In the genomic region with DNA sequence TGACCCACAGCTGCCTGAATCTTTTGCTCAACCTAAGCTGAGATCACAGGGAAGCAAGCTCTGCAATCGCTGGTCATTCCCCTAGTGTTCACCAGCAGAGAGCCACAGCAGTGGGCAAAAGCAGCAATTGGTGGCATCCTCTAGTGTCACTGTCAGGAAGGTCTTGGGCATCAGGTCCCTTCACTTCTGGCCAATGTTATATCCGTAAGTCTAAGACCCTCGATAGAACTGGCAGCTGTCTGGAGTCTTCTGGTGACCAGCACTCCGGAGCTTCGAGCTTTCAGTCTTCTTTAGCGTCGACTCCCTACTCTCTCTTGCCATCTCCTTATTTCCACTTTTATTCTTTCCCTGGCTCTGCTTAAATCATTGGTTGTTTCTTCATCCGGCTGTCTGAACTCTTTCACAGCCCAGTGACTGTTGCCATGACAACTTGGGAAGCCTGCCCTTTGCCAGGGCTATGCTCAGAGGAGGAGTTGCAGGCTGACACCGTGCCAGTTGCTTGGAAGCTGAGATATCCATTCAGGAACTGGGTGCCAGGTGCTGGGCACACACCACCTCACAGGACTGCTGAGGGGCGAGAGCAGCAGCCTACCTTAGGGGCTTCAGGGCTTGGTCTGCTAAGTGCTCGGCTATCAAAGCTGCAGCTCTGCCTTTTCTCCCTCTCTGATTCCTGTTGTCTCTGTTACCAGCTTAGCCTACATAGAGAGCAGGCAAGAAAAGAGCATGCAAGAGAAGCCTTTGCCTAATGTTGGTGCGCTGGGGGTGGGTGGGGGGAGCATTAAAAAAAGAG, we compare ENCODE assay signal across 10 mouse cellular contexts. TPM values are rescaled to one million over a fixed set of nuclear protein-coding genes. Genes with fewer than 3 reads are reported as not detected.
A peak's percentile ranks its signal among the peaks of the same experiment; 100 is the strongest.
DNase-seq lines count a peak whose midpoint lies in the region; ATAC-seq lines count a peak whose summit lies in the region.
"Had no signal": no experiment of that assay in that cellular context is flagged by ENCODE, and none has a peak within 500 bp of the region (broad histone marks: within the 10 kb centered on the region; RNA-seq: fewer than 3 reads in every experiment).

No protein-coding gene starts in this region.

- no peaks in the 10 kb centered on the region for H3K9me3 ChIP-seq in forebrain, embryonic 16.5 days (ENCODE audit: control insufficient read depth, low read length)
- no peaks in the 10 kb centered on the region for H3K9me3 ChIP-seq in hindbrain, embryonic 12.5 days (replicated peaks)
- no peaks in the 10 kb centered on the region for H3K9me3 ChIP-seq in lung, embryonic 15.5 days

- 10% methylated on average over 12 of the region's 12 CpGs for WGBS in forebrain, embryonic 16.5 days
- 36% methylated on average over 12 of the region's 12 CpGs for WGBS in hindbrain, embryonic 12.5 days
- WGBS in lung, embryonic 15.5 days = 30% methylated on average over 12 of the region's 12 CpGs

- H3K4me2 ChIP-seq in forebrain, embryonic 16.5 days (ENCODE audit: low read length) = peak overlapping the region; percentile 55
- peak overlapping the region; percentile 54 for H3K4me2 ChIP-seq in hindbrain, embryonic 12.5 days (replicated peaks)
- H3K4me2 ChIP-seq in lung, embryonic 15.5 days = peak overlapping the region; percentile 64

- no peaks in the 10 kb centered on the region for H3K36me3 ChIP-seq in forebrain, embryonic 16.5 days (ENCODE audit: control insufficient read depth, insufficient read depth)
- H3K36me3 ChIP-seq in hindbrain, embryonic 12.5 days = peaks cover 6% of the 10 kb centered on the region; the same call in 1 of the 2 replicates
- H3K36me3 ChIP-seq in lung, embryonic 15.5 days = 0 out of 2 replicates have a peak, but pooled peaks cover 5% of the 10 kb centered on the region

- H3K27ac ChIP-seq in forebrain, embryonic 16.5 days (ENCODE audit: low read length) = peak overlapping the region; percentile 58
- peak overlapping the region; percentile 73 for H3K27ac ChIP-seq in hindbrain, embryonic 12.5 days
- peak overlapping the region; percentile 63 for H3K27ac ChIP-seq in lung, embryonic 15.5 days

- H3K4me1 ChIP-seq in forebrain, embryonic 16.5 days (replicated peaks; ENCODE audit: control insufficient read depth, insufficient read depth, low read length) = peaks cover 26% of the 10 kb centered on the region
- H3K4me1 ChIP-seq in hindbrain, embryonic 12.5 days = peaks cover 28% of the 10 kb centered on the region
- H3K4me1 ChIP-seq in lung, embryonic 15.5 days = peaks cover 25% of the 10 kb centered on the region

- ATAC-seq in forebrain, embryonic 16.5 days = peak; percentile 75
- ATAC-seq in hindbrain, embryonic 12.5 days (ENCODE audit: low FRiP score) = peak; percentile 75
- ATAC-seq in lung, embryonic 15.5 days (ENCODE audit: borderline replicate concordance, extremely low read depth, low FRiP score, low TSS enrichment) = peak; percentile 57; the same call in 1 of the 2 replicates

- DNase-seq in 3134 (ENCODE audit: extremely low read depth, insufficient read length, low spot score) = peak; percentile 42
- peak; percentile 77 for DNase-seq in cerebellum, adult 11-12 months
- DNase-seq in layer of hippocampus, postnatal 14 days (ENCODE audit: low spot score in 2 of 2) = peak; percentile 62 to 77
- peak; percentile 82 for DNase-seq in retina, embryonic 14.5 days (ENCODE audit: low spot score)
- no peak for DNase-seq in thymus, postnatal 36 days

- no peaks in the 10 kb centered on the region for H3K27me3 ChIP-seq in forebrain, embryonic 16.5 days (replicated peaks; ENCODE audit: control insufficient read depth, insufficient read depth, low read length)
- H3K27me3 ChIP-seq in hindbrain, embryonic 12.5 days = no peaks in the 10 kb centered on the region
- no peaks in the 10 kb centered on the region for H3K27me3 ChIP-seq in lung, embryonic 15.5 days
- H3K27me3 ChIP-seq: CH12.LX had no signal

- H3K9ac ChIP-seq in forebrain, embryonic 16.5 days (replicated peaks; ENCODE audit: low read depth, low read length) = peak overlapping the region; percentile 37; the same call in 1 of the 2 replicates
- peak overlapping the region; percentile 1; the same call in 1 of the 2 replicates for H3K9ac ChIP-seq in hindbrain, embryonic 12.5 days
- H3K9ac ChIP-seq in lung, embryonic 15.5 days = no peak overlapping the region

- H3K4me3 ChIP-seq in forebrain, embryonic 16.5 days (replicated peaks; ENCODE audit: low read length) = peak overlapping the region; percentile 28
- H3K4me3 ChIP-seq in hindbrain, embryonic 12.5 days = peak overlapping the region; percentile 46
- H3K4me3 ChIP-seq in lung, embryonic 15.5 days = peak overlapping the region; percentile 52

RNA-seq across cellular contexts. Expression of gene Acot1, which starts 2.2 kb away (rescaled TPM):
- polyA plus RNA-seq in forebrain, embryonic 16.5 days (2015; fragmentation: Nextera tagmentation; extraction: Ambion mirVana) = 72.1 and 101 TPM in 2 replicates
- polyA plus RNA-seq in hindbrain, embryonic 12.5 days (2016; fragmentation: Nextera tagmentation; extraction: Ambion mirVana) = 60.6 and 70.2 TPM in 2 replicates
- 10 to 100 TPM; 20.7 to 23.9 TPM for total RNA-seq in layer of hippocampus, postnatal 14 days (2021)
- 85.5 and 92.8 TPM in 2 replicates for polyA plus RNA-seq in lung, embryonic 15.5 days (2015; fragmentation: Nextera tagmentation; extraction: Ambion mirVana)

RNA-seq across cellular contexts. Expression of gene Acot2, which starts 23.8 kb away (rescaled TPM):
- polyA plus RNA-seq in forebrain, embryonic 16.5 days (2015; fragmentation: Nextera tagmentation; extraction: Ambion mirVana) = 9.4 and 11.3 TPM in 2 replicates
- 16.1 and 18.0 TPM in 2 replicates for polyA plus RNA-seq in hindbrain, embryonic 12.5 days (2016; fragmentation: Nextera tagmentation; extraction: Ambion mirVana)
- 10 to 100 TPM; 15.0 to 15.3 TPM for total RNA-seq in layer of hippocampus, postnatal 14 days (2021)
- polyA plus RNA-seq in lung, embryonic 15.5 days (2015; fragmentation: Nextera tagmentation; extraction: Ambion mirVana) = 36.2 and 41.2 TPM in 2 replicates

RNA-seq across cellular contexts. Expression of gene Acot4, which starts 26.7 kb away (rescaled TPM):
- polyA plus RNA-seq in forebrain, embryonic 16.5 days (2015; fragmentation: Nextera tagmentation; extraction: Ambion mirVana) = 0.21 and 0.35 TPM in 2 replicates
- 0.25 and 0.59 TPM in 2 replicates for polyA plus RNA-seq in hindbrain, embryonic 12.5 days (2016; fragmentation: Nextera tagmentation; extraction: Ambion mirVana)
- total RNA-seq in layer of hippocampus, postnatal 14 days (2021) = 1 to 10 TPM; 2.2 to 4.4 TPM
- 0.44 and 0.50 TPM in 2 replicates for polyA plus RNA-seq in lung, embryonic 15.5 days (2015; fragmentation: Nextera tagmentation; extraction: Ambion mirVana)
- total RNA-seq: CH12.LX had no signal

RNA-seq across cellular contexts. Expression of gene Heatr4, which starts 26.8 kb away (rescaled TPM):
- polyA plus RNA-seq in forebrain, embryonic 16.5 days (2015; fragmentation: Nextera tagmentation; extraction: Ambion mirVana) = not detected in 2 replicates
- not detected in 2 replicates for polyA plus RNA-seq in hindbrain, embryonic 12.5 days (2016; fragmentation: Nextera tagmentation; extraction: Ambion mirVana)
- total RNA-seq in layer of hippocampus, postnatal 14 days (2021) = under 1 TPM in 1 of 2 experiments, not detected in 1; 0.12 TPM
- polyA plus RNA-seq in lung, embryonic 15.5 days (2015; fragmentation: Nextera tagmentation; extraction: Ambion mirVana) = not detected in 2 replicates
- total RNA-seq: CH12.LX; gastrocnemius, postnatal 4 days had no signal

RNA-seq across cellular contexts. Expression of gene Gm49366, which starts 27.3 kb away (rescaled TPM):
- polyA plus RNA-seq in forebrain, embryonic 16.5 days (2015; fragmentation: Nextera tagmentation; extraction: Ambion mirVana) = not detected in 2 replicates
- not detected in 2 replicates for polyA plus RNA-seq in hindbrain, embryonic 12.5 days (2016; fragmentation: Nextera tagmentation; extraction: Ambion mirVana)
- total RNA-seq in layer of hippocampus, postnatal 14 days (2021) = not detected
- not detected in 2 replicates for polyA plus RNA-seq in lung, embryonic 15.5 days (2015; fragmentation: Nextera tagmentation; extraction: Ambion mirVana)
- total RNA-seq: CH12.LX; gastrocnemius, postnatal 4 days had no signal

Comparison
In these comparisons a context has a peak if more than half of its experiments do, and no peak if none do; other contexts are left out.
1. DNase-seq: peak in 3134 (single experiment), cerebellum, adult 11-12 months (single experiment), layer of hippocampus, postnatal 14 days (2 of 2) and retina, embryonic 14.5 days (single experiment); none in thymus, postnatal 36 days (0 of 2).
2. Peak in every context shown above with its lines, with median percentiles within 50 percentile points of each other: ATAC-seq, H3K27ac ChIP-seq, H3K4me2 ChIP-seq and H3K4me3 ChIP-seq.